Mouse (Mus musculus): Measurements from ENCODE around the gene Fsip1. TPM values are rescaled to one million over a fixed set of nuclear protein-coding genes. Genes with fewer than 3 reads are reported as not detected.

The Fsip1 gene
- polyA plus RNA-seq, 1 experiment from 2014 or later = 1.2 TPM

DNA sequence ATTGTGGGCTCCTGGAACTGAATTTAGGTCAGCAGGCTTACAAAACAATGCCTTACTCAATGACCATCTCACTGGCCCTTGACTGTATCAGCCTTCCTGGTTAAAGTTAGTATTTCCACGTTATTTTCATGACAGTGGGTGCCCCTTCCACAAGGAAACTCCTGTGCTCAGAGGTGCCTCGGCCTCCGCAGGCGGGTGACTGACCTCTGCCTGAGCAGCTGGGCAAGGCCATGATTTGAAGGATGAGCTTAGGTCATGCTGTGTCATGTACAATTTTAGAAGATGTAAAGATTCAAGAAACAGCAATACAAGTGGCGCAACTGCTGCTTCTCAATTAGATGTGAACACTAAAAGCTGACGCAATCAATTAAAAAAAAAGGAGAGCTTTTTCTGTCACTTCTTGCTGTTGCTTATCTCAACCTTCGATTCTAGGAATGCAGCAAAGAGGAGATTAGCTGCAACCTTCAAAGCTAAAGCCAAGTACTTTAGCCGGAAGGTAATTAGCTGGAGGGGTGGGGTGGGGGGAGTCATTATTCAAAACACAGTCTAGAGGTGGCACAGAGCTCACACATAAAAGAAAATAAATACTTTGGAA, 50.7 kb downstream of the Fsip1 start:
- Histone ChIP-seq H3K27me3 (ENCODE audit: control insufficient read depth, insufficient read depth, low read length) (no peaks in the 10 kb centered on the region), H3K36me3 (ENCODE audit: control insufficient read depth, insufficient read depth, low read length) (no peaks in the 10 kb centered on the region), H3K4me3 (ENCODE audit: low read depth, low read length) (no peak overlapping the region), H3K4me1 (ENCODE audit: control insufficient read depth, insufficient read depth, low read length) (peaks cover 7% of the 10 kb centered on the region; the same call in 1 of the 2 replicates), H3K4me2 (ENCODE audit: low read depth, severe bottlenecking) (no peak overlapping the region), H3K9ac (ENCODE audit: low read length) (no peak overlapping the region), H3K27ac (replicated peaks; ENCODE audit: low read depth, low read length) (no peak overlapping the region), H3K9me3 (ENCODE audit: control insufficient read depth, low read length) (no peaks in the 10 kb centered on the region)
- no peak for ATAC-seq (ENCODE audit: insufficient number of reproducible peaks, low FRiP score, low TSS enrichment, low read depth)
- no peak for DNase-seq (ENCODE audit: low spot score)
- 17% methylated on average over 8 of the region's 8 CpGs for WGBS

DNA sequence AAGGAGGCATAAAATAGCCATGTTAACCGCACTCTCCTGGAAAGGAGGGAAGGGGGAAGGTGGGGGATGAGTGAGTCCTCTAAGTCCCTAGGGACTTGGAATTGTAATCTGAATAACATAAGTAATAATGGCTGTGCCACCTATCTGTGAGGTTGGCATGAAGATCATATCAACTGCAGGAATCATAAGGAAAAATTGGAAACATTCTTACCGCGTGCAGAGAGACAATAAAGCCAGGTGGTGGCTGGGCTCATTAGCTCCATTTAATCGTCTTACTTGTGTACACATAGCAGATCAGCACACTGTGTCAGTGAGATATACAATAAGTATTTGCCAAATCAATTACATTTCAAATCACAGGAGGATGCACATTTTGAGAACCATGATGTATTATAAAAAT, 52.1 kb downstream of the Fsip1 start:
- Histone ChIP-seq H3K27me3 (ENCODE audit: control insufficient read depth, insufficient read depth, low read length) (no peaks in the 10 kb centered on the region), H3K4me3 (ENCODE audit: low read depth, low read length) (no peak overlapping the region), H3K4me2 (ENCODE audit: low read depth, severe bottlenecking) (no peak overlapping the region), H3K36me3 (ENCODE audit: control insufficient read depth, insufficient read depth, low read length) (no peaks in the 10 kb centered on the region), H3K9me3 (ENCODE audit: control insufficient read depth, low read length) (no peaks in the 10 kb centered on the region), H3K4me1 (ENCODE audit: control insufficient read depth, insufficient read depth, low read length) (peaks cover 7% of the 10 kb centered on the region; the same call in 1 of the 2 replicates), H3K9ac (ENCODE audit: low read length) (no peak overlapping the region), H3K27ac (replicated peaks; ENCODE audit: low read depth, low read length) (no peak overlapping the region)
- DNase-seq (ENCODE audit: low spot score) (no peak), ATAC-seq (ENCODE audit: insufficient number of reproducible peaks, low FRiP score, low TSS enrichment, low read depth) (no peak)
- 75% methylated on average over 4 of the region's 4 CpGs for WGBS

DNA sequence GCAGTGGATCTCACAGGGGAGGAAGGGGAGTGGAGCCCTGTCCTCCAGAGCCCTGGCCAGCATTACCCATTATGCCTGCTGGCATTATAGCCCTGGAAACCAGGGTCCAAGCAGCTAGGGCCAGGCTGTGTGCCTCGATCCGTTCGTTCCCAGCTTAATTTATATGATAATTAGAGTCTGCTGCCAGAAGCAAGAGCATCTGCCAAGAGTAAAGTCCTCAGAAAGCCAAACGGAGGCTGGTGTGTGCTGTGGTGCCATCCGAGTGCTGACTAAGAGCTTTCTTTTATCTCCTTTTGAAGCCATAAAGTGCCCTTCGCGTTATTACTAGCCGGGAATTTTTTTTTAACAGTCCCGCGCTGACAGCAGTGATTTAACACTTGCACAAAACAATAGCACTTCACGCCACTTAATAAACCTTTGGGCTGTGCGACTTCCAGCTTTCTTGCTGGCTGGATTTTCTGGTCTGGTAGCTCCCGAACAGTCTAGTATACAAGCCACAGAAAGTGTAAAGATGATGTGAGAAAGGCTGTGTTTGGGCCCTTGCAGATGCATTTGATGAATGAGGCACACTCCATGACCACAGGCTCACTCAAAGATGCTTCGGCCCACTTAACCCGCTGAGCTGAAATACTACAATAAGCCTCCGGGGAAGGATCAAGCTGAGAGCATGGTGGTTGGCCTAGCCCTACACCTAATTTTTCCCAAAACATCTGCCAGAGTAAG, 52.9 kb downstream of the Fsip1 start:
- DNase-seq (ENCODE audit: low spot score) (peak; percentile 50), ATAC-seq (ENCODE audit: insufficient number of reproducible peaks, low FRiP score, low TSS enrichment, low read depth) (no peak)
- Histone ChIP-seq H3K4me3 (ENCODE audit: low read depth, low read length) (no peak overlapping the region), H3K4me2 (ENCODE audit: low read depth, severe bottlenecking) (no peak overlapping the region), H3K36me3 (ENCODE audit: control insufficient read depth, insufficient read depth, low read length) (no peaks in the 10 kb centered on the region), H3K9me3 (ENCODE audit: control insufficient read depth, low read length) (no peaks in the 10 kb centered on the region), H3K9ac (ENCODE audit: low read length) (no peak overlapping the region), H3K27me3 (ENCODE audit: control insufficient read depth, insufficient read depth, low read length) (no peaks in the 10 kb centered on the region), H3K4me1 (ENCODE audit: control insufficient read depth, insufficient read depth, low read length) (peaks cover 7% of the 10 kb centered on the region; the same call in 1 of the 2 replicates), H3K27ac (replicated peaks; ENCODE audit: low read depth, low read length) (no peak overlapping the region)
- 8% methylated on average over 16 of the region's 16 CpGs for WGBS

DNA sequence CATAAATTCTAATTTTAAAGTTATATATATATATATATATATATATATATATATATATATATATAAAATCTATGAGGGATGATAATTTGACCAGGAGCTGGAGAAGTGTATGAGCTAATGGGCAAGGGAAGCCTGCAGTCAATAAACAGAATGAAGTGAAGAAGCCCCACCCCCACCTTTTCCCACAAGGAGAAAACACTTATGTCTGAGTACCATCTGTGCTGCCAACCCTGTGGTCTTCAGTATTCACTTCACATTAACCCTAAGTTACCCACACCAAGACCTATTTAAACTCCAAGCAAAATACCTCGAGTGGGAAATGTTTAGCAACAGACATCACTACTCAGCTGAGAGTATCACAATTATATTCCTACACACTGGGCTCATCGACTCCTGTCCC, 53.8 kb downstream of the Fsip1 start:
- H3K4me2 ChIP-seq (ENCODE audit: low read depth, severe bottlenecking) = no peak overlapping the region

DNA sequence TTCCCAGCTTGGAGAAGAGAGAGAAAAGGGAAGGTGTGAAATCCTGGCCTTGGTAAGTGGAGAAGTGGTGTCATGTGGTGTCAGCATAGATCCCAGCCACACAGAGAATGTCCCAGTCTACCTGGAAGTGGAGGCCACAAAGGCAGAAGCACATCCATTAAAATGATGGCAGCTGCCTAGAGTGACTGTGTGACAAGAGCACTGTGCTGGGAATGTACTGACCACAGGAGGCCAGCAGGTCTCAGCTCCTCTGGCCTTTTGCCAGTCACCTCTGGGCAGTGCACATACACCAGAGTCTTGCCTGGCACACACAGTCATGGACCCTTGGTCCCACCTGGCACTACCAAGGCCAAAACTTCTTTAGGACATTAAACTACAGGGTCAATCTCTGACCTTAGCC, 54.8 kb downstream of the Fsip1 start:
- no peak overlapping the region for H3K4me2 ChIP-seq (ENCODE audit: low read depth, severe bottlenecking)
- H3K27me3 ChIP-seq (ENCODE audit: control insufficient read depth, insufficient read depth, low read length) = no peaks in the 10 kb centered on the region
- no peaks in the 10 kb centered on the region for H3K36me3 ChIP-seq (ENCODE audit: control insufficient read depth, insufficient read depth, low read length)
- DNase-seq (ENCODE audit: low spot score) (no peak), ATAC-seq (ENCODE audit: insufficient number of reproducible peaks, low FRiP score, low TSS enrichment, low read depth) (no peak)
- H3K4me1 ChIP-seq (ENCODE audit: control insufficient read depth, insufficient read depth, low read length) = peaks cover 7% of the 10 kb centered on the region; the same call in 1 of the 2 replicates
- no peaks in the 10 kb centered on the region for H3K9me3 ChIP-seq (ENCODE audit: control insufficient read depth, low read length)
- H3K27ac ChIP-seq (replicated peaks; ENCODE audit: low read depth, low read length) = no peak overlapping the region
- H3K9ac ChIP-seq (ENCODE audit: low read length) = no peak overlapping the region
- no peak overlapping the region for H3K4me3 ChIP-seq (ENCODE audit: low read depth, low read length)

More for the DNA sequence above, 53.8 kb downstream of the Fsip1 start:
- DNase-seq (ENCODE audit: low spot score) (no peak), ATAC-seq (ENCODE audit: insufficient number of reproducible peaks, low FRiP score, low TSS enrichment, low read depth) (no peak)
- H3K9ac ChIP-seq (ENCODE audit: low read length) = no peak overlapping the region
- peaks cover 7% of the 10 kb centered on the region; the same call in 1 of the 2 replicates for H3K4me1 ChIP-seq (ENCODE audit: control insufficient read depth, insufficient read depth, low read length)
- H3K27me3 ChIP-seq (ENCODE audit: control insufficient read depth, insufficient read depth, low read length) = no peaks in the 10 kb centered on the region
- H3K9me3 ChIP-seq (ENCODE audit: control insufficient read depth, low read length) = no peaks in the 10 kb centered on the region
- H3K36me3 ChIP-seq (ENCODE audit: control insufficient read depth, insufficient read depth, low read length) = no peaks in the 10 kb centered on the region
- H3K27ac ChIP-seq (replicated peaks; ENCODE audit: low read depth, low read length) = no peak overlapping the region
- H3K4me3 ChIP-seq (ENCODE audit: low read depth, low read length) = no peak overlapping the region
- 67% methylated on average over 2 of the region's 2 CpGs for WGBS

DNA sequence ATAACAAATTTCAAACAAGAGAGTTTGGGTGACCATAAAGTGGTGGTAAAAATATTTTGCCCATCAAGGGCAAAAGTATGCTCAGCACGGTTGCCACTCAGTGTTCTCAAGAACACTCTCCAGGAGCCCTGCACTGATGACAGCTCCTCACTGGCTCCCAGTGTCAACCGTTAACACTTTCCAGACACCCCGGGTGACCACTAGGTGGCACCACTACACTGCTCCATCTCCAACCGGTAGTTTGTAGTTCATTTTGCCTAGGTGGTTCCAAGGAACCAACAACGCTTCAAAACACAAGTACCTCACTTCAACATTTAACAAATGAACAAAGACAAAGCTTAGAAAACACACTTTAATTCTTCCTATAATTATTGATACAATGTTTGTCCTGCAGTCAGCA, 56.9 kb downstream of the Fsip1 start:
- Histone ChIP-seq H3K9ac (ENCODE audit: low read length) (no peak overlapping the region), H3K27ac (replicated peaks; ENCODE audit: low read depth, low read length) (no peak overlapping the region), H3K36me3 (ENCODE audit: control insufficient read depth, insufficient read depth, low read length) (no peaks in the 10 kb centered on the region), H3K4me3 (ENCODE audit: low read depth, low read length) (no peak overlapping the region), H3K27me3 (ENCODE audit: control insufficient read depth, insufficient read depth, low read length) (no peaks in the 10 kb centered on the region), H3K4me2 (ENCODE audit: low read depth, severe bottlenecking) (no peak overlapping the region), H3K9me3 (ENCODE audit: control insufficient read depth, low read length) (no peaks in the 10 kb centered on the region), H3K4me1 (ENCODE audit: control insufficient read depth, insufficient read depth, low read length) (peaks cover 7% of the 10 kb centered on the region; the same call in 1 of the 2 replicates)
- peak; percentile 87 for DNase-seq (ENCODE audit: low spot score)
- WGBS = 8% methylated on average over 5 of the region's 5 CpGs
- no peak for ATAC-seq (ENCODE audit: insufficient number of reproducible peaks, low FRiP score, low TSS enrichment, low read depth)

DNA sequence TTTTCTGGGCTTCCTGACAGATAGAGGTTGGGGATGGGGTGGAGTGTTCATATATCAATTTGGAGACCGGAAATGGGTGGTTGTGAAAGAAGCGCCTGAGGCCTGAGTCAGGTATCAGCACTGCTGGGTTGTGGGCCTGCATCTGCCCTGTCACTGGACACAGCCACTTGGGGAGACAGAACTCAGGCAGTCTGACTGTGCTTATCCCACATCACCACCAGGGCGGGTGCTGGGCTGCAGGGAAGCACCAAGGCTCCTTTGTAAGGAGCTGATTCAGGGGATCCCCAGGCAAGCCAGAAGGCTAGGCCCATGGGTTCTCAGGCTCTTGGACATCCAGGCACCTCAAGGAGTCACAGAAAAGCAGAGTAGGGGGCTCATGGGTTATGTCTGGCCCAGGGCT, 59.8 kb downstream of the Fsip1 start:
- Histone ChIP-seq H3K9me3 (ENCODE audit: control insufficient read depth, low read length) (no peaks in the 10 kb centered on the region), H3K4me1 (ENCODE audit: control insufficient read depth, insufficient read depth, low read length) (no peaks in the 10 kb centered on the region), H3K4me2 (ENCODE audit: low read depth, severe bottlenecking) (no peak overlapping the region), H3K27me3 (ENCODE audit: control insufficient read depth, insufficient read depth, low read length) (no peaks in the 10 kb centered on the region), H3K4me3 (ENCODE audit: low read depth, low read length) (no peak overlapping the region), H3K9ac (ENCODE audit: low read length) (no peak overlapping the region), H3K36me3 (ENCODE audit: control insufficient read depth, insufficient read depth, low read length) (no peaks in the 10 kb centered on the region), H3K27ac (replicated peaks; ENCODE audit: low read depth, low read length) (no peak overlapping the region)
- no peak for ATAC-seq (ENCODE audit: insufficient number of reproducible peaks, low FRiP score, low TSS enrichment, low read depth)
- WGBS = 76% methylated on average over 3 of the region's 3 CpGs
- DNase-seq (ENCODE audit: low spot score) = no peak

DNA sequence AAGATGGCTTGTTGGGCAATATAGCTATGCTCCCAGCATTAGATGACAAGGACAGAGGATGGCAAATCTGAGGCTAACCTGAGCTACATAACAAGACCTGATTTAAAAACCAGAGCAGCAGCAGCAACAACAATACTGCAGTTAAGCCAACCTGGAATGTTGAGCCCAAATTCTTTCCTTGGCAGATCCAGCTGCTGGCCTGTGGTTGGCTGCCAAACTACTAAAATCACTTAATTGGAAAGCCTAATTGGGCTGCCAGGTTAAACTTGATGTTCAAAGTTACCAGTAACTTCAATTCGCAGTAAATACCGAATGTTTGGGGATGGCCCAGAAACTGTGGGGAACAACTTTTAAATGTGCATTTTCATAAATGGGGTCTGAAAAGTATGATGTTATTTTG, 74.6 kb downstream of the Fsip1 start:
- WGBS = 70% methylated on average over 2 of the region's 2 CpGs
- no peak for DNase-seq (ENCODE audit: low spot score)
- Histone ChIP-seq H3K4me2 (ENCODE audit: low read depth, severe bottlenecking) (no peak overlapping the region), H3K4me1 (ENCODE audit: control insufficient read depth, insufficient read depth, low read length) (peaks cover 4% of the 10 kb centered on the region; the same call in 1 of the 2 replicates), H3K9me3 (ENCODE audit: control insufficient read depth, low read length) (no peaks in the 10 kb centered on the region; the same call in 1 of the 2 replicates), H3K4me3 (ENCODE audit: low read depth, low read length) (no peak overlapping the region), H3K27ac (replicated peaks; ENCODE audit: low read depth, low read length) (no peak overlapping the region), H3K36me3 (ENCODE audit: control insufficient read depth, insufficient read depth, low read length) (no peaks in the 10 kb centered on the region), H3K27me3 (ENCODE audit: control insufficient read depth, insufficient read depth, low read length) (no peaks in the 10 kb centered on the region), H3K9ac (ENCODE audit: low read length) (no peak overlapping the region)
- no peak for ATAC-seq (ENCODE audit: insufficient number of reproducible peaks, low FRiP score, low TSS enrichment, low read depth)
